Mouse (Mus musculus) regulatory T cell (primary cell): ENCODE measurements around the gene Irx5.

Experiments
- in situ Hi-C: fragments of 300-600 bp; cut with MboI, MseI; formaldehyde crosslinking; loops from one replicate; pipeline ENCODE4 v1.15.1; 2025; ENCODE audit warnings: high pct_unique_total_duplicates

Irx5 gene

DNA sequence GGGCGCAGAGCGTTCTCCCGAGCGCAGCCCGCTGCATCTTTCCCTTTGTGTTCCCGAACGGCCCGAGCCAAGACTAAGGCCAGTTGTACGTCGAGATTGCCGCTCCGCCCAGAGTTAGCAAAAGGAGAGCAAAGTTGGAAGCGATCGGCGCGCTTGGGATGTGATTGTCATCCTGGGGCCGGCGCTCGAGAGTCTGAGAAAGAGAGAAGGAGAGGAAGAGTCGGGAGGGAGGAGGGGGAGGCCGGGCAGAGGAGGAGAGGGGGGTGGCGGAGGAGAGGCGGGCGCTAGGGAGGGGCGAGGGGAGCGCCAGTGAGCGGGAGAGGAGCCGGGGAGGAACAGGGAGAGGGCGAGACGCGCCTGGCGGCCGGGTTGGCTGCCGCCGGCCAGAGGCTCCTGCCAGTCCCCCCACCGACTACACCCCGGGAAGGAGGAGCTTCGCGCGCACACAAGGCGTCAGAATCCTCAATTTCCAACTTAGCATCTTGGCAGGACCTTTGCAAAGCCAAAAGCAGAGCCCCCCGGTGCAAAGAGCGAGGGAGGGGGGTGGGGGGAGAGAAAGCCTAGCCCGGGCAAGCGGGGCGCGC lies at the start of gene Irx5:
Gene Irx5 (plus strand): TSS at position 228 of the 584 bp plus-strand sequence.
- in situ Hi-C loops, result loop anchor here (10.0 to 25.0 kb wide), 3 partner anchors 820 to 1847 kb away; partner anchors contain the start of gene Aktip

DNA sequence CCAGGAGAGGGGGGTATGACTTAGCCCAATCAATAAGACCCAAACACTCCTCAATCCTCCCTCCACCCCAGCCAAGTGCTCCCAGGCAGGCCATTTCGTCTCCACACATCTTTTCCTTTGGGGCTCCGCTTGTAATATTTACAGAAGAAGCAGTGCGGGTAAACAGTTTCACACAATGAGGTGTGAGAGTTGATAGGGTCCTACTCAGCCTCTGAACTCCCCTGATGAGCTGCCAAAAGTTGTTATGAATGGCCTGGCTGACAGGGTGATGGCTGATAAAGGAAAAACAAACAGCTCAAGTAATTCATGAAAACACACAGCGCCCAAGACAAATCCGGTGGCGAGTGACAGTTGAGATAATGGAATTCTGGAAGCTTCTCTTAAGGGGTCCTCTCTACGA lies 45.2 kb upstream of the Irx5 start:
- in situ Hi-C loops, result no loop called here

DNA sequence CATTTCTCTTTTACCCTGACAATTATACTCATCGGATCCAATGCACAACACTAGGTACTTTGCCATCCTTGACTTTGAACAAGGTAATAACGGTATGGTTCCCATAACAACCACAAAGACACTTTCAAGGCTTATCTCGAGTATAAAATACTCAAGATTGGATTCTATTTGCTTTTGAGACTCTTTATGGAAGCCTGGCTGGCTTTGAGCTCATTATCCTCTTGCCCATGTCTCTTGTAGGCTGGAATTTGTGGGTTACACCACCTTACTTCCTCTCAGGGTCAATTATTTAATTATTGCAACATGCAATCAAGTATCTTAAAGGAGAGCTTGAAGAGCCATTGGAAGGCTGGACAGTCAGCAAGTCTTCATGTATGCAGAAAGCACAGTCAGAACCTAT lies 43.7 kb upstream of the Irx5 start:
- in situ Hi-C loops, result no loop called here

DNA sequence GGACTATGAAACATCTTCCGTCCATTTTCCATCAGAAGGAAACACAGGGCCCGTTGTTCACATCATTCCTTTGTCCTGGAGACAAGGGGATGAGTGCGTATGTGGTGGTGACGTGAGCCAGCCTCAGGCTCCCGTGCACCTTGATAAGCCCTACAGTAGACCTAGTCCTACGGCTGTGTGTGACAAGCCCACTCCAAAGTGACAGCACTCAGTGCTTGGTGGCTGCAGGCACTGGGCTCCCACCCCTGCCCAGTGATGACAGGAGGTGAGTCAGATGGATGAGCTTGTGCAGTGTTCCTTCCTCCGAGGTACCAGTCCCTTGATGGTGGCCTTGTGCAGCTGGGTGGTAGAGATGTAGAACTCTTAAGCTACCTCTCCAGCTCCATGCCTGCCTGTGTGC lies 33.7 kb upstream of the Irx5 start:
- in situ Hi-C loops, result no loop called here

DNA sequence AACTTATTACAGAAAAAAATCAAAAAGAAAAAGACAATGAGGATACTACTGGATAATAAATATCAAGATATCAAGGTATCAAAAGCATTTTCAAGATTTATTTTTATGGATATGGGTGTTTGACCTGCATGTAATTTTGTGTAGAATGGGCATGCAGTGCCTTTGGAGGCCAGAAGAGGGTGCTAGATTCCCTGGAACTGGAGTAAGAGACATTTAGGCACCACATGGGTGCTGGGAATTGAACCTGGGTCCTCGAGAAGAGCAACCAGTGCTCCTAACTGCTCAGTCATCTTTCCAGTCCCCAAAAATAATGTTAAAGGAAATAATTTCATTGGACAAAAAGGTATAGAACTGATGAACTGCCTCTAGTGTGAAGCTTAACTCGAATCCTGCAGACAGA lies 30.2 kb upstream of the Irx5 start:
- in situ Hi-C loops, result no loop called here

DNA sequence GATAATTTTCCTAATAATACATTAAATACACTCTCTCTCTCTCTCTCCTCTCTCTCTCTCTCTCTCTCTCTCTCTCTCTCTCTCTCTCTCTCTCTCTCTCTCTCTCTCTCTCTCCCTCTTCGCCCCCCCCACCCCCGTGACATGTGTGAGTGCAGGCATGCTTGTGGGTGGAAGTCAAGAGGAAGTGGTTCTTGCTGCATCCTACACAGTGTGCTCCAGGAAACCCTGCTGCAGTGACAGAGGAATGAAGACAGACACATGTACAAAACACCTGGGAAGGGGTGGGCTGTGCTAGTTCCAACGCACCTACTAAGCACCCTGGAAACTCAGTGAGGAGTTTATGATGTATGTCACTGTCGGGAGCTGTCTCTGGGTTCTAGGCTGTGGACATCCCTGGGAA lies 28.2 kb upstream of the Irx5 start:
- in situ Hi-C loops, result no loop called here

DNA sequence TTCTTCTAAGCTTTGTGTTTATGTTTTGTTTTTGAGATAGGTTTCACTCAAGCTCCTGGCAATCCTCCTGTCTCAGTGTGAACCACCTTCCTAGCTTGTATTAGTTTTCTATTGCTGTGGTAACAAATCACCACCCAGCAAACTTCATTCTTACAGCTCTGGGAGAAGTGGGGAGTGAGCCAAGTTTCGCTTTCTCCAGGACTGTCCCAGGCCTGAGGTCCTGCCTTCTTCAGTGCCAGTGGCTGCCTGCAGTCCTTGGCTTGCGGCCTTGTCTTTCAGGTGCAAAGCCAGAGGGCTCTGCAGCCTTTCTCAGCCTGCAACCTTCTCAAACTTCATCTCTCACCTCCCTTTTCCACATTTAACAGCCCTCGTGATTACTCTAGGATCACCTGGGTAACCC lies 25.6 kb upstream of the Irx5 start:
- in situ Hi-C loops, result no loop called here

DNA sequence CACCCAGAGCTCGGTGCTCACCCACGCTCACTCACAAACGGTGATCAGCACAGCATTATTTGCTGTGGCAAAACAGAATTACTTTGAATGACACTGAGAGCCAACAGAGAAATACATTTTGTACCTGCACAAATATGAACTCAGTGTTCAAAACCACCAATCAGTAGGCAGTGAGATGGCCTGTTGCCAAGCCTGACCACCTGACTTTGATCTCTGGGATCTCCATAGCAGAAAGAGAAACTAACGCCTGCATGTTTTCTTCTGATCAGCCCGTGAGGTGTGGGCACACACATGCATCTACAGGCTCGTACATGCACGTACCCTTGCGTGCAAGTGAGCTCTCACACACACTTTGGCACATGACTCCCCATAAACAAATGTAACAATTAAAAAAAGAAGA lies 24.0 kb upstream of the Irx5 start:
- in situ Hi-C loops, result no loop called here

DNA sequence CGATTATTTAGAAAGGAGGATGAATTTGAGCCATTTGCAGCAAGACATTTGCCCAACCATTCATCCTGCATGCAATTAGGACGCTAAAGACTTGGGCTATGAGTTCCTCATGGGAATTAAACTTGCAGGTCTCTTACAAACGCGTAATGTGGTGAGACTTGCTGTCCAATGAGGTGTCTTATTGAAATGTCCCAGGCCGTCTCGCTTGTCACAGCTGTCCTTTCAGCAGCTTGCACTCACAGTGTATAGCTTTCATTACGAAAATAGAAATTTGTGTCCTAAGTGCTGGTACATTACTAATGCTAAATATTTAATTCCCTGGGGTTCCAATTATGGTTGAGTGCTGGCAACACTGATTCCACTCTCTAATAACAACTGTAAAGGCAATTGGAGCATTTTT lies 22.3 kb upstream of the Irx5 start:
- in situ Hi-C loops, result no loop called here

DNA sequence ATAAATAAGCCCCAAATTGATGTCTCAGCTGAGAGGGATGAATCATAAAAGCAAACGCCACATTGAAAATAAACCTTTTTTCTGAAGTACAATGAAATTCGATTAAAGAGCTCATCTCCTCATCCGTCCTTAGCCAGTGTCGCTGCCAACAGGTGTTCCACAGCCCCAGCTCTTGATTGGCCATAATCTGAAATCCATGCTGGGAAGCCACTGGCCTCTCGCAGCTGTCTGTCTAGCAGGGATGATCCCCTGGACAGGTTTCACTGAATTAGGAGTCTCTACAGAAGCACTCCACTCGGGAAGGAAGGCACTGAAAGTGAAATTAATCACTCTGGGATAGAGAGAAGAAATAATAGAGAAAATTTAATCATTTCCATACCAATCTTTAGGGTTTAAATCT lies 21.4 kb upstream of the Irx5 start:
- in situ Hi-C loops, result no loop called here

DNA sequence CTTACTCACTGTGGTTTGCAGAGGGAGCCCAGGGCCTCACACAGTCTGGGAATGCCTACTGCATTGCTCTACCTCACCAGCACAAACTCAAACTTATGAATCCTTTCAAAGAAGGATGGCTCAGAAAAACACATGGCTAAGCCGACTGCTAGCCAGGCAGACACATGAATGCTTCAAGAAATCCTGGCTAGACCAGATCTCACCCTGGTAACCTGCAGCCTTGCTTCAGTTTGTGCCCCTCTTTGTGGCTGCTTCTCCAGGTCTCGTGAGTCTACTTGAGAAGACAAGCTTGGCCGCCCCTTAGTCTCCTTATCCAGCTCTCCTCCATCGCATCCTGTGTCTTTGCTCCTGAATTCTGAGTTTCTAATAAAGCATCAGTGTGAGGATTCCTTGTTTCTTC lies 13.9 kb upstream of the Irx5 start:
- in situ Hi-C loops, result no loop called here

DNA sequence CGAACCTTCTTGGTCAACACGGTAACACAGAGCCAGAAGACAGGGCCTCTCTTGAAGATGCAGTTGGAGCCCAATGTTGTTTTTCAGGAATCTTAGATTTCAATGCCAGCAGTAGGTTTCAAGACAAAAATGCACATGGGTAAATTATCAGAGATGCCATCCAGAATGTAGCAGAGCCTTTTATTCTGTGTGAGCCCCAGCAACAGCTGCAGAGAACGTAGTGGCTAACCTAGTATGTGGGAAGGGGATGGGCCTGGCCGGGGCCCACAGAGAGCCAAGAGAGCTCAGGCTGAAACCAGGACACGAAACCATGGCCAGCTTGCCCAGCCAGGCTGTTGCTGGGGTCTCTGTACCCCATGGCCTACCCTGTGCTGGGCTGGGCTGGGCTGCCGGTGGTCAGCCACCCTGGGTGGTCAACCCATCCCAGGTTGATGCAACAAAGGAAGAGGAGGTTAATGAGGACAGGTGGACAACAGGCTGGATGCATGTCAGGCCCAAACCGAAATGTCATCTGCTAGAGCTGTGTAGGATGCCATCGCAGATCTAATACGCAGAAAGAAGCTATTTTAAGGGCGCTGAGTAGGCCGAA lies 7.4 kb upstream of the Irx5 start:
- in situ Hi-C loops, result loop anchor here (10.0 to 25.0 kb wide), 3 partner anchors 813 to 1855 kb away; partner anchors contain the start of gene Aktip

DNA sequence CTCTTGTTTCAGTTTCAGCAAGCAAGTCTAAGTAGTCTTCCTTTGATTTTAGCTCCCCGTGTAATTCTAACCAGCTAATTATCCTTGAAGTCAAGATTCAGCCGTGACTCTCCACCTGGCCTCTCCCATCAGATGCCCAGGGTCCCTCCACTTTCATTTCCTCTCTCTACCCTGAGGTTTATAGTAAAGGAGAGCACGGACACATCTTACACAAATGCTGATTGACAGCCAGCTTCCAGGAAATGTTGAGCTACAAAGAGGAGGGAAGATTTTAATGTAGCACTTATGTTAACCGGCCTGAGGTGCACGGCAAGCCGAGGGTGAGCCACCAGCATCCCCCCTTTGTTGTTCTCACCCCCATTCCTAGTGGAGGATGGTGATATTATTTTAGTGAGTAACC lies 4.0 kb upstream of the Irx5 start:
- in situ Hi-C loops, result loop anchor here (10.0 to 25.0 kb wide), 3 partner anchors 816 to 1851 kb away; partner anchors contain the start of gene Aktip

DNA sequence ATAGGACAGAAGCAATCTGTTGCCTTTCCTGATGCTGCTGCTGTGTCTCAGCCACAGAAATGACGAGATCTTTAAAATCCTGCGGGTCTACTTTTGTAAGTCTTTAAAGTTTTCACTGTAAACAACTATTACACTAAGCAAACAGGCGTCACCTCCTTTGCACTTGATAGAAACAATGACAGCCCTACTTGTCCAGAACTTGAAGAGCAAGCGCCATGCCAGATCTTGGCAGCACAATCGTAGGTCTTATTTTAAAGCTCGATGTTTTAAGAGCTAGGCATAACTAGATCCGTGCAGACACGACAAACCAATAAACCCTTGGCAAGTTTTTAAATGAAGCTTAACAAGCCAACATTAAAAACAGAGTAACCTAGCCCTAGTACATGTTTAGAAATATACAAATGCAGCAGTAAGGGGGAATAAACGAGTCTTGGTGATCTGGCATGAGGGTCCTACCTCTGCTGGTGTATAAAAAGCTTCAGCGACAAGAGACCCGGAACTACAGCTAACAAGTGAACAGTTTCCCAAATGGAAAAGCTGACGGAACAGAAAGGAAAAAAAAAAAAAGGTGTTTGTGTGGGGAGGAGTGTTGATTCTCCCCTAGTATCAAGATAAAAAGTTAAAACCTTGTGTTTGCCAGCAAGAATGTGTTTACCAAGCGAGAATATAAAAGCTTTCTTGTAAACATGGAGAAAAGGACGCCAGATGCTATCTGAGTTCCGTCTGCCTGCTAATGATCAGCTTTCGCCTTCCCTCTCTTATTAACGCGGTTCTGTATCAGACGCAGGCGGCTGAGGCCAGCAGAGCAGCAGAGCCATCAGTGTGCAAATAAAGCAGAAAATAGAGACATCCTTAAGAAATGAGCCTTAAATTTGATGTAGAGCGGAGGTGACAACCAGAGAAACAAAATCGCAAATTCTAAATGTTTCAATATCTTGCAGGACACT lies 2.6 kb upstream of the Irx5 start:
- in situ Hi-C loops, result loop anchor here (10.0 to 25.0 kb wide), 3 partner anchors 818 to 1850 kb away; partner anchors contain the start of gene Aktip

DNA sequence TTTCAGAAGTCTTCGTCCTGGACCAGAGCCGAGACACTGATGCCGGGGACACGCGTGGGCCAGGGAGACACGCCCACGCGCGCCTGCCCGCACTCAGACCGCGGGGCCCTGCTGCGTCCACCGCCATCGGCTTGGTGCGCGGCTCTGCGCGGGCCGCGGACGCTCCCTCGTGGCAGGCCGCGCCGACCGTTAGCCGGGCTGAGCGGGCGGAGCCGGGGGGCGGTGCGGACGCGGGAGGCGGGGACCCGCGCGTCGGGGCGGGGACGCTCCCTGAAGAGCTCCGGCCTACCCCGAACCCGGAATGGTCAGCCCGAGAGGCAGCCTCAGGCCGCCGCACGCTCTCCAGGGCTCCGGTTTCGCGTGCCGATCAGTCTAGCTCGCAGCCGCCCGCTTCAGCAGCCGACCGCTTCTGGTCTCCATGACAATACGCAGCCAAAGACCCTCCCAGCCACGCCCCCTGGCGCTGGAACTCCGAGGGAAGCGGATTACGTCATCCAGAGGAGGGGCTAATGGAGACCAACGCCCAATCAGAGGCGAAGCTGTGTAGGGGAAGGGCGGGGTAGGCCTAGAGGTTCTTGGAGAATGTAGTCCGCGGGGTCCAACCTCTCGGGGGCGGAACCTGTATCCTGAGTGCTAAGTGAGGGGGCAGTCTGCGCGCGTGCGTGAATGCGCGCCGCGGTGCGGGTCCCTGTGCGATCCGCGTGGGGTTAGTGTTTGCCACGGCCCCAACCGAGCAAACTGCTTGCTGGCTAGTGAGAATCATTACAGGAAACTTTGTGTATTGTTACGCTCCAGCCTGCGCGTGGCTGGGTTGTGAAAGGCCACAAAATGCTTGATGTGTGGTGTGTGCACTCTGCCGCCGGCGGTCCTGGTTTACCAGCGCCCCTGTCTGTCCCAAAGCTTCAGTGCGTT lies 1.5 kb upstream of the Irx5 start:
- in situ Hi-C loops, result loop anchor here (10.0 to 25.0 kb wide), 3 partner anchors 819 to 1849 kb away; partner anchors contain the start of gene Aktip

DNA sequence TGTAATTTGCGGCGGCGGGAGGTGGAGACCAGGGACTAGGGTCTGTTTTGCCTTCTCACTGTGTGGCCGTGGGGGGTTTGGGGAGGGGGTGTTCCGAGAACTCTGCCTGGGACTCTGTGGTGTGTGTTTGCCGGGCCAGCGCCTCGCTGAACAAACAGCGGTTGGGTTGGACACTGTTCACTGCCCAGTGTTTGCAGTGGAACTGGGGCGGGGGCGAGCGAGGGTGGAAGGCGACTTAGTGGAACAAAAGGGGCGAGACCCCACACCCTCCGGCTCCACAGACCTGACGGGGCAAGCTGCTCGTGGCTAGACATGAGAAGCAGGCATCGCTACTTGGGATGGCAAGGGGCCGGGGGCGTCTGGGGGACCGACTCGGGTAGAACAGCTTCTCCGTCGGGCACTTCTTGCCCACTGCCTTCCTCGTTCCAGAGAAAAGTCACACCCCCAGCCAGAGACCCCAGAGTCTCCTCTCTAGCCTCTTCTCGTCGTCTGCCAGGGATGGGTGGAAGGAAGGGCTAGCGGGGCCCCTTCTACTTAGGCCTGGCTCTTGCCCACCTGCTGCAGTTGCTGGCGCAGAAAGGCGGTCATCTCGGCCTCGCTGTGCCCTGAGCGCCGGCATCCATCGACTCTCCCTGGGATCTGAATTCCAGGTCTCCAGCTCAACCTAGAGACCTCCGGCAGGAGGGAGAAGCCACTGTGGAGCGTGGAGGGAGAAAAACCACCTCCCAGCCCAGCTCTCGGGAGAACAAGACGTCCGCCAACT lies 631 bp upstream of the Irx5 start:
- in situ Hi-C loops, result loop anchor here (10.0 to 25.0 kb wide), 3 partner anchors 819 to 1848 kb away; partner anchors contain the start of gene Aktip

DNA sequence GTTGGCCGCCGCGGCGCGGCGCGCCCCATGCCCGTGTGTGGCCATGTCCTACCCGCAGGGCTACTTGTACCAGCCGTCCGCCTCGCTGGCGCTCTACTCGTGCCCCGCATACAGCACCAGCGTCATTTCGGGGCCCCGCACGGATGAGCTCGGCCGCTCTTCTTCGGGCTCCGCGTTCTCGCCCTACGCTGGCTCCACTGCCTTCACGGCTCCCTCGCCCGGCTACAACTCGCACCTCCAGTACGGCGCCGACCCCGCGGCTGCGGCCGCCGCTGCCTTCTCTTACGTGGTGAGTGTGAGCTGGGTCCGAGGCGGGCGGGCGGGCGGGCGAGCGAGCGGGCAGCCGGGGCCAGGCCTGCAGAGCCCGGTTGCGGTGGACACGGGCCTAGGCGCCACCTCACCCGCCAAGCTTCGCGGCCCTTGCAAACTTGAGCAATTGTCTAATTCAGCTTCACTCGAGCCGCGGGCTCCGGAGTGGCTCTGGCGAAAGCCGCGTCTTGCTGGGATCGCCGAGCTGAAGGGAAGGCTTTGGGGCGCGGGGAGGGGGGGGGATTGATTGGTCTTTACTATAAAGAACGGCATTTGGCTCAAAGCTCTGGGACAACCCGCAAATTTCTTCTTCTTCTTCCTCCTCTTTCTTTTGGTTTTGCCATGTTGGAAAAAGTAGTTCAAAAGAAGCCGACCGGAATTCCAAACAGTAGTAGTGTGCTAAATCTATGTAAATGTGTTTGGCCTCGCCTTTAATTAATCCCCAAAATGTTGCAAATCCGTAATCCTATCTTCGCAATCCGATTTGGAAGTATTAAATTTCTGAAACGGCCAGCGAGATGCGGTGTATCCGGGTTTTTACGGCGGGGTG lies 945 bp downstream of the Irx5 start:
- in situ Hi-C loops, result loop anchor here (10.0 to 25.0 kb wide), 3 partner anchors 821 to 1846 kb away; partner anchors contain the start of gene Aktip

DNA sequence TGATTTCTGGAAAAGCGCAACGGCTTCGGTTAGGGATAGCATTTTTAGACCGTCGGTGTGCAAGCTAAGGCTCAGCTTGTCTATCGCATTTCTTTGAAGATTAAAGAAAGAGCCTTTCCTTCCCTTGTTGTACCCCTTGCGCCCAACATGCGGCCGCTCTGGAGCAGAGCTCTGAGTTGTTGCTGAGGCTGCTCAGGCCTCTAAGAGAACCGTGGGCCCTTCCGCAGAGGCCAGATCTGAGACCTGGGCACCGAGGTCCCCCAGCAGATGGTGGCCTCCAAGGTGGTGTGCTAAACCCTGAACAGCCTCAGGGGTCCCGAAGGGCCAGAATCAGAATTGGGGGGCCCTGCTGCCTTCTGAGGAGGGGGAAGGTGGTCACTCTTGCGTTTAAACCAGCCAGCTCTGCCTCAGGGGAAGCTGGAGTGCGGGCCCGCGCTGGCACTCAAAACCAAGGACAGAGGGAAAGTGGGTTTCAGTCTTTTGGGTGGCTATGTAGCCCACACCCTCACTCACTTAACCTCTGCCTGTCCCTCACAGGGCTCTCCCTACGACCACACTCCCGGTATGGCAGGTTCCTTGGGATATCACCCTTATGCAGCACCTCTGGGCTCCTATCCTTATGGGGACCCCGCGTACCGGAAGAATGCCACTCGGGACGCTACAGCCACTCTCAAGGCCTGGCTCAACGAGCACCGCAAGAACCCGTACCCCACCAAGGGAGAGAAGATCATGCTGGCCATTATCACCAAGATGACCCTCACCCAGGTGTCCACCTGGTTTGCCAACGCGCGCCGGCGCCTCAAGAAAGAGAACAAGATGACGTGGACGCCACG lies 1.8 kb downstream of the Irx5 start:
- in situ Hi-C loops, result loop anchor here (10.0 to 25.0 kb wide), 3 partner anchors 822 to 1846 kb away; partner anchors contain the start of gene Aktip

DNA sequence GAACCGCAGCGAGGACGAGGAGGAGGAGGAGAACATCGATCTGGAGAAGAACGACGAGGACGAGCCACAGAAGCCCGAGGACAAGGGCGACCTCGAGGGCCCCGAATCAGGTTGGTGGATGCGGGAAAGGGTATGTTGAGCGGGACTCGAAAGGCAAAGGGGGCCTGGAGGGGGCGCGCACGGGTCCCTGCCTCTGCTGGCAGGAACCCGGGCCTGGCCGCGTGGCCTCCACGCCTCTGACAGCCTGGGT lies 2.3 kb downstream of the Irx5 start:
- in situ Hi-C loops, result loop anchor here (10.0 to 25.0 kb wide), 3 partner anchors 822 to 1845 kb away; partner anchors contain the start of gene Aktip
